Mouse (Mus musculus) heart, postnatal 0 days (tissue): ENCODE measurements at regions not wholly inside any gene's neighbourhood (a gene's known extent, or its start where the extent isn't known, plus 50 kb on each side); places are given as distances from the start of the nearest gene placed in this dataset.

Source experiments
- ATAC-seq: fragments of 200-750 bp; cut with Nextera tagmentation; 2 replicates; pipeline ENCODE4 v1.8.0; 2017; ENCODE audit warnings: low read depth, moderate number of reproducible peaks, moderate library complexity; ENCODE audit not compliant: insufficient read depth
- DNase-seq: peaks from one replicate; pipeline ENCODE4 v3.0.0-alpha.2; 2016; ENCODE audit warnings: low spot score
- H3K27ac ChIP-seq: fragments of 300-500 bp; sonication (generic); 2 replicates; pipeline ENCODE4 v1.5.1; 2014; ENCODE audit warnings: low read depth, mild to moderate bottlenecking
- H3K27me3 ChIP-seq: fragments of 300-500 bp; sonication (generic); 2 replicates; pipeline ENCODE4 v1.6.1; 2014; ENCODE audit warnings: low read length, mixed read lengths; ENCODE audit not compliant: control insufficient read depth, insufficient read depth
- H3K36me3 ChIP-seq: fragments of 300-500 bp; sonication (generic); replicated peaks from 2 replicates; pipeline ENCODE4 v1.6.1; 2014; ENCODE audit warnings: low read length, mixed read lengths; ENCODE audit not compliant: control insufficient read depth, insufficient read depth
- H3K4me1 ChIP-seq: fragments of 300-500 bp; sonication (generic); 2 replicates; pipeline ENCODE4 v1.6.1; 2014; ENCODE audit warnings: antibody characterized with exemption; ENCODE audit not compliant: control insufficient read depth, insufficient read depth
- H3K4me2 ChIP-seq: fragments of 300-500 bp; sonication (generic); 2 replicates; pipeline ENCODE4 v1.6.1; 2014; ENCODE audit warnings: low read depth, mild to moderate bottlenecking, low read length, moderate library complexity
- H3K4me3 ChIP-seq: fragments of 300-500 bp; sonication (generic); 2 replicates; pipeline ENCODE4 v1.5.1; 2014; ENCODE audit warnings: low read depth, low read length
- H3K9ac ChIP-seq: fragments of 300-500 bp; sonication (generic); replicated peaks from 2 replicates; pipeline ENCODE4 v1.6.1; 2014; ENCODE audit warnings: low read depth, low read length, mixed read lengths
- H3K9me3 ChIP-seq: fragments of 300-500 bp; sonication (generic); replicated peaks from 2 replicates; pipeline ENCODE4 v1.6.1; 2016; ENCODE audit warnings: low read length; ENCODE audit not compliant: control insufficient read depth
- CTCF ChIP-seq: IDR thresholded peaks from 2 replicates; pipeline ENCODE4 v1.5.1; 2016; ENCODE audit warnings: antibody characterized with exemption, control low read depth, low read depth
- EP300 ChIP-seq: IDR thresholded peaks from 2 replicates; pipeline ENCODE4 v1.6.1; 2016; ENCODE audit warnings: antibody characterized with exemption, low read depth
- WGBS: fragments of 180-500 bp; shearing (Covaris S2); extraction: QIAGEN DNeasy Blood & Tissue Kit; methylation state at CpG from one replicate; pipeline ENCODE4 v1.1.7; 2014; 5-methylcytosine and 5-hydroxymethylcytosine counted together

GRCm38 (mm10) chr2:78048030-78048705 lies 102.0 kb upstream of the Cwc22 start:
- DNase-seq: peak; percentile 36
- Histone ChIP-seq H3K4me2 (peak overlapping the region; percentile 54), H3K9me3 (no peaks in the 10 kb centered on the region), H3K4me3 (peak overlapping the region; percentile 22), H3K36me3 (no peaks in the 10 kb centered on the region), H3K27ac (no peak overlapping the region), H3K27me3 (no peaks in the 10 kb centered on the region), H3K9ac (no peak overlapping the region), H3K4me1 (no peaks in the 10 kb centered on the region)
- WGBS: 38% methylated on average over 11 of the region's 11 CpGs
- ATAC-seq: no peak
- no peak for TF ChIP-seq EP300
- peak; percentile 59 for TF ChIP-seq CTCF

- TF ChIP-seq CTCF: no peak
- no peak for TF ChIP-seq EP300
- 74% methylated on average over 2 of the region's 2 CpGs for WGBS
- Histone ChIP-seq H3K4me1 (no peaks in the 10 kb centered on the region), H3K4me2 (no peak overlapping the region), H3K27me3 (no peaks in the 10 kb centered on the region), H3K9me3 (peaks cover 5% of the 10 kb centered on the region; the same call in 1 of the 2 replicates), H3K27ac (no peak overlapping the region), H3K4me3 (no peak overlapping the region), H3K36me3 (no peaks in the 10 kb centered on the region), H3K9ac (no peak overlapping the region)
- ATAC-seq: no peak
- DNase-seq: no peak
Measured at GRCm38 (mm10) chr2:78027319-78027718, 81.1 kb upstream of the Cwc22 start.

GRCm38 (mm10) chr2:78026808-78027207 lies 80.6 kb upstream of the Cwc22 start:
- no peak for ATAC-seq
- peaks cover 5% of the 10 kb centered on the region; the same call in 1 of the 2 replicates for H3K9me3 ChIP-seq
- DNase-seq: no peak
- no peaks in the 10 kb centered on the region for H3K36me3 ChIP-seq
- TF ChIP-seq EP300 (no peak), CTCF (no peak)
- H3K9ac ChIP-seq: no peak overlapping the region
- no peak overlapping the region for H3K4me3 ChIP-seq
- 42% methylated on average over 6 of the region's 6 CpGs for WGBS
- H3K4me2 ChIP-seq: no peak overlapping the region
- H3K27me3 ChIP-seq: no peaks in the 10 kb centered on the region
- H3K27ac ChIP-seq: no peak overlapping the region
- no peaks in the 10 kb centered on the region for H3K4me1 ChIP-seq

GRCm38 (mm10) chr2:78025651-78026435 lies 79.7 kb upstream of the Cwc22 start:
- TF ChIP-seq EP300: no peak
- no peak for TF ChIP-seq CTCF
- DNase-seq (no peak), ATAC-seq (no peak)
- Histone ChIP-seq H3K27me3 (no peaks in the 10 kb centered on the region), H3K4me2 (no peak overlapping the region), H3K4me1 (no peaks in the 10 kb centered on the region), H3K27ac (no peak overlapping the region), H3K9ac (no peak overlapping the region), H3K9me3 (peaks cover 5% of the 10 kb centered on the region; the same call in 1 of the 2 replicates), H3K4me3 (no peak overlapping the region), H3K36me3 (no peaks in the 10 kb centered on the region)
- WGBS: 60% methylated on average over 16 of the region's 16 CpGs

- ATAC-seq (no peak), DNase-seq (no peak)
- Histone ChIP-seq H3K27ac (no peak overlapping the region), H3K9ac (no peak overlapping the region), H3K36me3 (no peaks in the 10 kb centered on the region), H3K27me3 (no peaks in the 10 kb centered on the region), H3K9me3 (peaks cover 5% of the 10 kb centered on the region; the same call in 1 of the 2 replicates), H3K4me2 (no peak overlapping the region), H3K4me1 (no peaks in the 10 kb centered on the region), H3K4me3 (no peak overlapping the region)
- no peak for TF ChIP-seq EP300
- 54% methylated on average over 1 of the region's 1 CpGs for WGBS
Measured at GRCm38 (mm10) chr2:78024981-78025565, 78.9 kb upstream of the Cwc22 start.
